In genomic region chr3:96220131-96220764, GRCm38 (mm10) we compare ENCODE assay signal across 8 mouse cellular contexts. TPM values are rescaled to one million over a fixed set of nuclear protein-coding genes. Genes with fewer than 3 reads are reported as not detected.
A peak's percentile ranks its signal among the peaks of the same experiment; 100 is the strongest.
DNase-seq lines count a peak whose midpoint lies in the region; ATAC-seq and TF ChIP-seq lines count a peak whose summit lies in the region.
"Not testable (repeated sequence)": the region's sequence is repeated elsewhere in the genome, so short reads cannot be mapped to it uniquely, and the experiment has no call there.

No protein-coding gene starts in this region.

- peak overlapping the region; percentile 84 for H3K4me3 ChIP-seq in E14TG2a.4 (replicated peaks; ENCODE audit: low read length)
- H3K4me3 ChIP-seq in forebrain, embryonic 10.5 days: peak overlapping the region; percentile 69
- H3K4me3 ChIP-seq in heart, postnatal 0 days (ENCODE audit: low read depth, low read length): peak overlapping the region; percentile 64
- peak overlapping the region; percentile 72 for H3K4me3 ChIP-seq in kidney, embryonic 16.5 days (ENCODE audit: low read length)
- peak overlapping the region; percentile 95 for H3K4me3 ChIP-seq in lung, adult 2 months (replicated peaks; ENCODE audit: extremely low read depth, low read depth, low read length)
- H3K4me3 ChIP-seq in myocyte: peak overlapping the region; percentile 47
- H3K4me3 ChIP-seq in stomach, embryonic 16.5 days (replicated peaks; ENCODE audit: low read length): peak overlapping the region; percentile 50

- peaks cover 37% of the 10 kb centered on the region for H3K4me1 ChIP-seq in E14TG2a.4 (replicated peaks; ENCODE audit: low read depth, low read length)
- peaks cover 70% of the 10 kb centered on the region for H3K4me1 ChIP-seq in forebrain, embryonic 10.5 days
- peaks cover 30% of the 10 kb centered on the region for H3K4me1 ChIP-seq in heart, postnatal 0 days (ENCODE audit: control insufficient read depth, insufficient read depth)
- H3K4me1 ChIP-seq in kidney, embryonic 16.5 days (ENCODE audit: insufficient read depth, low read length): peaks cover 41% of the 10 kb centered on the region
- H3K4me1 ChIP-seq in lung, adult 2 months (ENCODE audit: control insufficient read depth, insufficient read depth, low read length): peaks cover 13% of the 10 kb centered on the region
- H3K4me1 ChIP-seq in stomach, embryonic 16.5 days (ENCODE audit: control insufficient read depth, insufficient read depth, low read length): peaks cover 31% of the 10 kb centered on the region

- TF ChIP-seq POLR2A in brain, embryonic 14.5 days (IDR thresholded peaks at IDR 0.05; ENCODE audit: borderline replicate concordance, extremely low read depth, insufficient read depth, insufficient read length, poor library complexity, severe bottlenecking); lung, adult 2 months (IDR thresholded peaks at IDR 0.05; ENCODE audit: borderline replicate concordance, extremely low read depth, low read depth, low read length): not testable (repeated sequence)
- peak; percentile 83 for TF ChIP-seq POLR2A in myocyte (IDR thresholded peaks at IDR 0.05; ENCODE audit: insufficient read length, low read depth)

- H3K27me3 ChIP-seq in E14TG2a.4 (ENCODE audit: insufficient read depth, low read length): peaks cover 12% of the 10 kb centered on the region; the same call in 1 of the 2 replicates
- H3K27me3 ChIP-seq in forebrain, embryonic 10.5 days (ENCODE audit: poor library complexity, severe bottlenecking); heart, postnatal 0 days (ENCODE audit: control insufficient read depth, insufficient read depth, low read length); kidney, embryonic 16.5 days (ENCODE audit: insufficient read depth, low read length); myocyte (ENCODE audit: control insufficient read depth, insufficient read depth, insufficient read length); stomach, embryonic 16.5 days (ENCODE audit: control insufficient read depth, insufficient read depth, low read length): not testable (repeated sequence)

- peak overlapping the region; percentile 59 for H3ac ChIP-seq in myocyte (ENCODE audit: control insufficient read depth, insufficient read length)

- not testable (repeated sequence) for TF ChIP-seq CTCF in E14TG2a.4 (conservative IDR thresholded peaks at IDR 0.05; ENCODE audit: low read length); brain, embryonic 14.5 days (IDR thresholded peaks at IDR 0.05; ENCODE audit: borderline replicate concordance, extremely low read depth, insufficient read depth, insufficient read length); heart, postnatal 0 days (IDR thresholded peaks at IDR 0.05; ENCODE audit: low read depth); lung, adult 2 months (IDR thresholded peaks at IDR 0.05; ENCODE audit: insufficient read depth, low read length)

- peak overlapping the region; percentile 82 for H3K4me2 ChIP-seq in heart, postnatal 0 days (ENCODE audit: low read depth, low read length)
- H3K4me2 ChIP-seq in kidney, embryonic 16.5 days (replicated peaks; ENCODE audit: low read depth, low read length): peak overlapping the region; percentile 77
- H3K4me2 ChIP-seq in myocyte (ENCODE audit: low read depth): peak overlapping the region; percentile 96
- H3K4me2 ChIP-seq in stomach, embryonic 16.5 days (ENCODE audit: low read depth, low read length): peak overlapping the region; percentile 82

- H3K9me3 ChIP-seq in E14TG2a.4 (ENCODE audit: low read length); forebrain, embryonic 10.5 days; heart, postnatal 0 days (replicated peaks; ENCODE audit: control insufficient read depth, low read length); kidney, embryonic 16.5 days (ENCODE audit: low read length); stomach, embryonic 16.5 days (replicated peaks; ENCODE audit: control insufficient read depth, low read length): not testable (repeated sequence)

- peak; percentile 62 for DNase-seq in brain, embryonic 14.5 days (ENCODE audit: low read depth)
- DNase-seq in forebrain, embryonic 10.5 days (ENCODE audit: extremely low spot score, low spot score): peak; percentile 60
- DNase-seq in heart, postnatal 0 days (ENCODE audit: low spot score); lung, adult 2 months: not testable (repeated sequence)

- peak overlapping the region; percentile 83 for H3K9ac ChIP-seq in heart, postnatal 0 days (replicated peaks; ENCODE audit: low read depth, low read length)
- peak overlapping the region; percentile 89 for H3K9ac ChIP-seq in kidney, embryonic 16.5 days (replicated peaks; ENCODE audit: low read length)
- peak overlapping the region; percentile 78 for H3K9ac ChIP-seq in stomach, embryonic 16.5 days (ENCODE audit: low read length)

- not testable (repeated sequence) for H3K79me2 ChIP-seq in myocyte (ENCODE audit: control insufficient read depth, insufficient read depth)

- not testable (repeated sequence) for H3K36me3 ChIP-seq in E14TG2a.4 (ENCODE audit: insufficient read depth, low read length); forebrain, embryonic 10.5 days (replicated peaks); heart, postnatal 0 days (replicated peaks; ENCODE audit: control insufficient read depth, insufficient read depth, low read length); kidney, embryonic 16.5 days (ENCODE audit: insufficient read depth, low read length); myocyte (ENCODE audit: control insufficient read depth, insufficient read depth); stomach, embryonic 16.5 days (ENCODE audit: control insufficient read depth, insufficient read depth, low read length)

- TF ChIP-seq EP300 in heart, postnatal 0 days (IDR thresholded peaks at IDR 0.05; ENCODE audit: low read depth): not testable (repeated sequence)

- ATAC-seq in heart, postnatal 0 days (ENCODE audit: insufficient read depth, low read depth): not testable (repeated sequence)
- ATAC-seq in kidney, embryonic 16.5 days (ENCODE audit: low FRiP score, low TSS enrichment): peak; percentile 0; the same call in 1 of the 2 replicates
- ATAC-seq in stomach, embryonic 16.5 days (ENCODE audit: insufficient read depth, low FRiP score): peak; percentile 1; the same call in 1 of the 2 replicates

- peak overlapping the region; percentile 95 for H3K27ac ChIP-seq in forebrain, embryonic 10.5 days
- H3K27ac ChIP-seq in heart, postnatal 0 days (ENCODE audit: low read depth): peak overlapping the region; percentile 96
- H3K27ac ChIP-seq in kidney, embryonic 16.5 days (ENCODE audit: low read length): peak overlapping the region; percentile 100
- peak overlapping the region; percentile 98 for H3K27ac ChIP-seq in stomach, embryonic 16.5 days (ENCODE audit: low read length)

- WGBS in forebrain, embryonic 10.5 days: under 1% methylated on average over 43 of the region's 47 CpGs
- under 1% methylated on average over 26 of the region's 47 CpGs for WGBS in heart, postnatal 0 days
- WGBS in kidney, embryonic 16.5 days: under 1% methylated on average over 28 of the region's 47 CpGs
- WGBS in lung, adult 2 months: 0% methylated on average over 42 of the region's 47 CpGs
- WGBS in stomach, embryonic 16.5 days: under 1% methylated on average over 32 of the region's 47 CpGs

RNA-seq across cellular contexts. Expression of gene Hist2h2ac, which starts 0.4 kb away (rescaled TPM):
- 8.3 and 12.6 TPM in 2 replicates for polyA plus RNA-seq in brain, embryonic 14.5 days (2012; rRNA removed)
- 11.3 and 12.6 TPM in 2 replicates for polyA plus RNA-seq in forebrain, embryonic 10.5 days (2016; fragmentation: Nextera tagmentation; extraction: Ambion mirVana)
- total RNA-seq in heart, postnatal 0 days (2014; rRNA removed; ENCODE audit: low replicate concordance): 861 and 913 TPM in 2 replicates
- 2.5 and 3.4 TPM in 2 replicates for polyA plus RNA-seq in heart, postnatal 0 days (2015; fragmentation: Nextera tagmentation; extraction: Ambion mirVana)
- polyA plus RNA-seq in kidney, embryonic 16.5 days (2015; fragmentation: Nextera tagmentation; extraction: Ambion mirVana): 7.0 and 7.5 TPM in 2 replicates
- 6.0 and 7.1 TPM in 2 replicates for polyA plus RNA-seq in lung, adult 2 months (2012; rRNA removed)
- polyA plus RNA-seq in myocyte (2012; fragmentation: generic; extraction: Trizol): 1.3 TPM
- 2.9 and 6.3 TPM in 2 replicates for polyA plus RNA-seq in stomach, embryonic 16.5 days (2015; fragmentation: Nextera tagmentation; extraction: Ambion mirVana)

RNA-seq across cellular contexts. Expression of gene Hist2h2ab, which starts 0.6 kb away (rescaled TPM):
- polyA plus RNA-seq in brain, embryonic 14.5 days (2012; rRNA removed): 2.2 and 10.2 TPM in 2 replicates
- not detected in 2 replicates for polyA plus RNA-seq in forebrain, embryonic 10.5 days (2016; fragmentation: Nextera tagmentation; extraction: Ambion mirVana)
- 41.6 and 50.4 TPM in 2 replicates for total RNA-seq in heart, postnatal 0 days (2014; rRNA removed; ENCODE audit: low replicate concordance)
- polyA plus RNA-seq in heart, postnatal 0 days (2015; fragmentation: Nextera tagmentation; extraction: Ambion mirVana): not detected in 2 replicates
- 0.87 TPM in 1 of 2 replicates, not detected in the other for polyA plus RNA-seq in kidney, embryonic 16.5 days (2015; fragmentation: Nextera tagmentation; extraction: Ambion mirVana)
- 1.2 and 2.7 TPM in 2 replicates for polyA plus RNA-seq in lung, adult 2 months (2012; rRNA removed)
- not detected for polyA plus RNA-seq in myocyte (2012; fragmentation: generic; extraction: Trizol)
- polyA plus RNA-seq in stomach, embryonic 16.5 days (2015; fragmentation: Nextera tagmentation; extraction: Ambion mirVana): 0.92 TPM in 1 of 2 replicates, not detected in the other

RNA-seq across cellular contexts. Expression of gene Hist2h2be, which starts 0.7 kb away (rescaled TPM):
- polyA plus RNA-seq in brain, embryonic 14.5 days (2012; rRNA removed): 12.3 and 19.6 TPM in 2 replicates
- polyA plus RNA-seq in forebrain, embryonic 10.5 days (2016; fragmentation: Nextera tagmentation; extraction: Ambion mirVana): 12.8 and 15.5 TPM in 2 replicates
- total RNA-seq in heart, postnatal 0 days (2014; rRNA removed; ENCODE audit: low replicate concordance): 13.2 and 22.1 TPM in 2 replicates
- 6.4 and 7.6 TPM in 2 replicates for polyA plus RNA-seq in heart, postnatal 0 days (2015; fragmentation: Nextera tagmentation; extraction: Ambion mirVana)
- 11.1 and 16.9 TPM in 2 replicates for polyA plus RNA-seq in kidney, embryonic 16.5 days (2015; fragmentation: Nextera tagmentation; extraction: Ambion mirVana)
- polyA plus RNA-seq in lung, adult 2 months (2012; rRNA removed): 4.2 and 6.2 TPM in 2 replicates
- polyA plus RNA-seq in myocyte (2012; fragmentation: generic; extraction: Trizol): 2.2 TPM
- 9.3 and 10.6 TPM in 2 replicates for polyA plus RNA-seq in stomach, embryonic 16.5 days (2015; fragmentation: Nextera tagmentation; extraction: Ambion mirVana)

RNA-seq across cellular contexts. Expression of gene Bola1, which starts 0.7 kb away (rescaled TPM):
- polyA plus RNA-seq in brain, embryonic 14.5 days (2012; rRNA removed): 48.1 and 54.5 TPM in 2 replicates
- polyA plus RNA-seq in forebrain, embryonic 10.5 days (2016; fragmentation: Nextera tagmentation; extraction: Ambion mirVana): 89.3 and 93.0 TPM in 2 replicates
- 30.0 and 78.1 TPM in 2 replicates for total RNA-seq in heart, postnatal 0 days (2014; rRNA removed; ENCODE audit: low replicate concordance)
- polyA plus RNA-seq in heart, postnatal 0 days (2015; fragmentation: Nextera tagmentation; extraction: Ambion mirVana): 52.4 and 55.3 TPM in 2 replicates
- polyA plus RNA-seq in kidney, embryonic 16.5 days (2015; fragmentation: Nextera tagmentation; extraction: Ambion mirVana): 50.1 and 51.3 TPM in 2 replicates
- polyA plus RNA-seq in lung, adult 2 months (2012; rRNA removed): 61.3 and 70.4 TPM in 2 replicates
- 88.0 TPM for polyA plus RNA-seq in myocyte (2012; fragmentation: generic; extraction: Trizol)
- 46.8 and 50.0 TPM in 2 replicates for polyA plus RNA-seq in stomach, embryonic 16.5 days (2015; fragmentation: Nextera tagmentation; extraction: Ambion mirVana)

RNA-seq across cellular contexts. Expression of gene Hist2h3c2, which starts 18.7 kb away (rescaled TPM):
- 62.0 and 84.4 TPM in 2 replicates for polyA plus RNA-seq in brain, embryonic 14.5 days (2012; rRNA removed)
- 5.9 and 6.4 TPM in 2 replicates for polyA plus RNA-seq in forebrain, embryonic 10.5 days (2016; fragmentation: Nextera tagmentation; extraction: Ambion mirVana)
- total RNA-seq in heart, postnatal 0 days (2014; rRNA removed; ENCODE audit: low replicate concordance): 551 and 927 TPM in 2 replicates
- polyA plus RNA-seq in heart, postnatal 0 days (2015; fragmentation: Nextera tagmentation; extraction: Ambion mirVana): 2.3 and 2.6 TPM in 2 replicates
- 3.1 and 3.7 TPM in 2 replicates for polyA plus RNA-seq in kidney, embryonic 16.5 days (2015; fragmentation: Nextera tagmentation; extraction: Ambion mirVana)
- 17.3 and 35.2 TPM in 2 replicates for polyA plus RNA-seq in lung, adult 2 months (2012; rRNA removed)
- polyA plus RNA-seq in myocyte (2012; fragmentation: generic; extraction: Trizol): 22.7 TPM
- polyA plus RNA-seq in stomach, embryonic 16.5 days (2015; fragmentation: Nextera tagmentation; extraction: Ambion mirVana): 2.6 TPM in 1 of 2 replicates, not detected in the other
